Mouse (Mus musculus) embryonic fibroblast, embryonic 13.5 days (primary cell): Measurements from ENCODE around the gene Grrp1. TPM values are rescaled to one million over a fixed set of nuclear protein-coding genes. Genes with fewer than 3 reads are reported as not detected.
A peak's percentile ranks its signal among the peaks of the same experiment; 100 is the strongest.

ENCODE experiments used
- H3K27ac ChIP-seq: 2 replicates; pipeline ENCODE4 v1.5.1; 2012; ENCODE audit warnings: low read length, control low read depth, inconsistent platforms; ENCODE audit not compliant: insufficient read depth
- H3K4me1 ChIP-seq: 2 replicates; pipeline ENCODE4 v1.6.1; 2011; ENCODE audit warnings: low read length; ENCODE audit not compliant: control insufficient read depth, insufficient read depth
- H3K4me3 ChIP-seq: 2 replicates; pipeline ENCODE4 v1.5.1; 2011; ENCODE audit warnings: mild to moderate bottlenecking, control low read depth, low read length; ENCODE audit not compliant: insufficient read depth
- CTCF ChIP-seq: IDR thresholded peaks from 2 replicates; pipeline ENCODE4 v1.5.1; 2011; ENCODE audit warnings: mild to moderate bottlenecking, control low read depth, low read length, moderate library complexity, borderline replicate concordance; ENCODE audit not compliant: insufficient read depth
- POLR2A ChIP-seq: IDR thresholded peaks from 2 replicates; pipeline ENCODE4 v1.6.1; 2011; ENCODE audit warnings: low read depth, mild to moderate bottlenecking, control low read depth, low read length, moderate library complexity
- polyA plus RNA-seq: library from polyadenylated mRNA; stranded (reverse); fragments of >200 nt; gene quantifications from 2 replicates; pipeline ENCODE4 v1.2.4, GENCODE M21; 2011; ENCODE audit warnings: low read depth; ENCODE audit not compliant: missing spikeins, insufficient read length

Gene Grrp1
- polyA plus RNA-seq, 1 experiment = not detected

DNA sequence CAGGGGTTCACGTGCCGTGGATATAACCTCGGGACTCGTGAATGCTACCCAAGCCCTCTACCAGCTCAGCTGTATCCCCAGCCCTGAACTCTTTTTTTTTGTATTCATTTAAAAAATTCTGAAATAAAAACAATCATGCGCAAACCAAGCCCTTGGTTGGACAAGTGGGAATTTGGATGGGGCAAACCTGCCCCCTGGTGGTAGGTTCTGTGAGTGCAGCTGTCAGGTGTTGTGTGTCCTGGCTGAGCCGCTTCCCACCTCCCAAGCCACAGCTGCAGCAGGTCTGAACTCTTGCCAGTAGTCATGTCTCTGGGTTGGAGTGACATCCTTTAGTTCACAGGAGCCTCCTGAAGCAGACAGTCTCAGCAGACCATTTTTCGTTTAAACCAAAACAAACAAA lies 38.2 kb upstream of the Grrp1 start:
- peak; percentile 79; the same call in 1 of the 2 replicates for TF ChIP-seq CTCF
- TF ChIP-seq POLR2A = no peak
- H3K4me1 ChIP-seq = peaks cover 2% of the 10 kb centered on the region; the same call in 1 of the 2 replicates
- no peak overlapping the region for H3K4me3 ChIP-seq
- no peak overlapping the region for H3K27ac ChIP-seq

DNA sequence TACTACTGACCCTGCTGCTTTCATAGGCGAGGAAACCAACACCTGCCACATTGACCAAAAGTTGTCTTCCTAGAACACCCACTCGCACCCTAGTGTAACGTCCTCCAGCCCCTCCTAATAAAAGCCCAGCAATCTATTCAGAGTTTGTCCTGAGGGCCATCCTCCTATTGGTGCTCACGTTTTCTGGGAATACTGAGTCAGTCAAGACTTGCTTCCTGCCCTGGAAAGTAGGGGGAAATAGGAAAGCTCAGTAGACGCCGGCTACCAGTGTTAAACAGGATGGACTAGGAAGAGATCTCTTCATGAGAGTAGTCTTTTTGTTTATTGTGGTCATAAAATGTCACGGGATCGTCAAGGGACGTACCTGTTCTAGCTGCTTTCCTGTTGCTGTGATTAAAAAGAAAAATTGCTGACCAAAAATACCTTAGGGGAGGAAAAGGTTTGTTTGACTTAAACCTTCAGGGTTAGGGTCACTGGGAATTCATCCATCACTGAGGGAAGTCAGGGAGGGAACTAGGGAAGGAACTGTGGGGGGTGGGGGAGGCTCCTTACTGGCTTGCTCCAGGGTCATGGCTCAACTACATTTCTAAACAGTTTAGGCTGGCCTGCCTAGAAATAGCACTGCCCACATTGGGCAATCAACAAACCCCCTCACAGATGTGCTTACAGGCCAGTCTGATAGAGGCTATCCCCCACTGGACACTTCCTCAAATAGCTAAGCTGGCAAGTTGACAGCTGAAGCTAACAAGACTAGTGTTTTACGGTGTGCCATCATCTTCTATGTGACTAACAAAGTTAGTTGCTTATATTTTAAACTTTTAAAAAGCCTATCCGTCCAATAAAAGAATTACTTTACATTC lies 34.7 kb upstream of the Grrp1 start:
- no peak for TF ChIP-seq CTCF
- peak; percentile 24; the same call in 1 of the 2 replicates for TF ChIP-seq POLR2A
- Histone ChIP-seq H3K27ac (no peak overlapping the region), H3K4me1 (peaks cover 2% of the 10 kb centered on the region; the same call in 1 of the 2 replicates), H3K4me3 (peak overlapping the region; percentile 60)

DNA sequence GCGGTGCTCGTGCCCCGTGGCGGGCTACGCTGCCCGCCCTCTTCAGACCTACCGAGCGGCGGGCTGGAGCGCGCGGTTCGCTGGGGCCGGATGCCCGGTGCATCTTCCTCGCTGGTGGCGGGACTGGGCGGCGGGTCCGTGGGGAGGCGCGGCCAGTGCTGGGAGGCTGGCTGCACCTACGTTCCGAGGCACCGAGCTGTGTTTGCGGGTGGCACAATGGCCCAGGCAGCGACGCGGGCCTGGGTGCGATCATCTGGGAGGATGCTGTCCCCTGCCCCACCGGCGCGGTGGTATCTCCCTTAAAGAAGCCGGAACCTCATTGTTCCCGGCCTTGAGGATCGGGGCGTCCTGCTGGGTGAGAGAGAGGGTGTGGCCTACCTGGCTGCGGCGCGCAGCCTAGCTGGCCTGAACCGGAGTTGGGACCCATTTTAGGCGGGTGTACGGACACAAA lies 33.7 kb upstream of the Grrp1 start, which contains the start of gene Pdik1l:
Pdik1l (minus strand) TSS at position 321 of the 451 bp plus-strand sequence.
- H3K4me1 ChIP-seq = peaks cover 2% of the 10 kb centered on the region; the same call in 1 of the 2 replicates
- peak within 1 kb of the TSS; percentile 64 for H3K27ac ChIP-seq
- H3K4me3 ChIP-seq = peak within 1 kb of the TSS; percentile 79
- TF ChIP-seq CTCF (no peak), POLR2A (peak; percentile 60)

DNA sequence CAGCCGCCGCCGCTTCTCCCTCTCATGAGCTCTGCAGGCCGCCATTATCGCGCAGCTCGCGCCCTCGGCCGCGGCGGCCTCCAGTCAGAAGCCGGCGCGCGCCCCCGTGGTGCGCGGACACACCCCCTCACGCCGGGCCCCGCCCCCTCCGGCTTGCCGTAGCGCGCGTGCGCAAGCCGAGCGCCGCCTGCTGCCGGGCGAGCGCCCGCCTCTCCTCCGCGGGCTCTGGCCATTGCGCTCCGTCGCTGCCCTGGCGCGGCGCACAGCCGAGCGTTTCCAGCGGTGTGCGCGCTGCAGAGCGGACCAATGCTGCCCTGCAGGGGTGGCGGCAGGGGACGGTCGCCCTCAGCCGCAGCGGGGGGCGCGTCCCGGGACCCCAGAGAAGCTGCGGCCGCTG lies 33.3 kb upstream of the Grrp1 start:
- Histone ChIP-seq H3K4me1 (peaks cover 2% of the 10 kb centered on the region; the same call in 1 of the 2 replicates), H3K27ac (peak overlapping the region; percentile 64), H3K4me3 (peak overlapping the region; percentile 79)
- TF ChIP-seq CTCF (no peak), POLR2A (peak; percentile 83)

DNA sequence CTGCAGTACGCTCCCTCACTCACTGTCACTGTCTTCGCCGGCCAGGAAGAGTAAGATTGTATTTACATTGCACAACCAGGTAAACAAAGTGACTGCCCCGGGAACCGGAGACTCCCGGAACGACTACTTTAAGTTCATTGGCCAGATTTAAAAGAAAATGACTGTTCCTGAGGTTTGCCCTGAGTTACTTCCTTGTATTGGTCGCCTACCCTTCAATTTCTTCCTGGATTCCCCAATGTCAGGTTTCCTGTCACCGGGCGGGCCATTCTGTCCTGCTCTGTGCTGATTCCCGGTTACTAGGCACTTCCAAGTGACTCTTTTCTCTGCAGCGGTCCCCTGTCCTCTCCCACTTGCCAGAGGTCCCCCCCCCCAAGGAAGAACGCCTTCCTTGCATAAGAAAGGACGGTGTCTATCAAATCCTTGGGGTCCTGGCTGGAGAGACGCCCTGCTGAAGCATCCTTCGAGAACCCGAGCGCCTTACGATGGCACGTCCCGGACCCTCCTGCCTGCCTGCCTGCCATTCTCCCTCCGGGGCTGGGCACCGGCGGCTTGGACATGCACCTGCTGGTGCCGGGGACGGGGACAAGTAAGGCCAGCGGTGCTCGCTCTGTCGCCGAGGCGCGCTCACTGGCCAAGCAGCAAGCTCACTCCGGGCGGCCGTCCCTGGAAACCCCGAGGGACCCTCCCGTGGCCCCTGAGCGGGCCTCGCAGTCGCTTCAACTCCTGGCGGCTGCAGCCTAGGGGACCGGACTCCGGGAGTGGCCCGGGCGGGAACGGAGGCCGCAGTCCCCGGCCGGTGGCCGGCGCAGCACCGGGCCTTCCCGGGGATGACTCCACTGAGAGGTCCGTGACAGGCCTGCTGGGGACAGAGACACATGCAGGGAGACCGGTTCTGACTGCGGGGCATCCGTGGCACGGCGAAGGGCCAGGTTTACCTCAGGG lies 32.6 kb upstream of the Grrp1 start:
- TF ChIP-seq POLR2A = 0 out of 2 replicates have a peak, but pooled peaks have one; percentile 9
- no peak for TF ChIP-seq CTCF
- Histone ChIP-seq H3K27ac (no peak overlapping the region), H3K4me3 (peak overlapping the region; percentile 79), H3K4me1 (peaks cover 2% of the 10 kb centered on the region; the same call in 1 of the 2 replicates)

DNA sequence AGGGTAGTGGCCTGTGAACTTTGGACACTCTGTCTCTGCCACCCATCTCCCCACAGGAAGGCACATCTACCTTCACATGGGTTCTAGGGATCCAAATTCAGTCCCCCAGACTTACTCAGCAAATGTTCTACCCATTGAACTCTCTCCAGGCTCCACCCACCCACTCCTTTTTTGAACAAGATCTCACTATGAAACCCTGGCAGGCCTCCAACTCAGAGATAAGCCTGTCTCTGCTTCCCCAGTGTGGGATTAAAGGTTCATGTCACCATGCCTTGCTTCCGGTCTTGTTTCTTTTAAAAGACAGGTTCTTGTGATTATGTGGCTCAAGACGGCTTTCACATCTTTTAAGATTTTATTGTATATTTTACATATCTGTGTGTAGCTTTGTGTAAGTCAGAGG lies 31.0 kb upstream of the Grrp1 start:
- H3K4me1 ChIP-seq = peaks cover 2% of the 10 kb centered on the region; the same call in 1 of the 2 replicates
- TF ChIP-seq CTCF = no peak
- TF ChIP-seq POLR2A = no peak
- H3K4me3 ChIP-seq = no peak overlapping the region
- no peak overlapping the region for H3K27ac ChIP-seq

DNA sequence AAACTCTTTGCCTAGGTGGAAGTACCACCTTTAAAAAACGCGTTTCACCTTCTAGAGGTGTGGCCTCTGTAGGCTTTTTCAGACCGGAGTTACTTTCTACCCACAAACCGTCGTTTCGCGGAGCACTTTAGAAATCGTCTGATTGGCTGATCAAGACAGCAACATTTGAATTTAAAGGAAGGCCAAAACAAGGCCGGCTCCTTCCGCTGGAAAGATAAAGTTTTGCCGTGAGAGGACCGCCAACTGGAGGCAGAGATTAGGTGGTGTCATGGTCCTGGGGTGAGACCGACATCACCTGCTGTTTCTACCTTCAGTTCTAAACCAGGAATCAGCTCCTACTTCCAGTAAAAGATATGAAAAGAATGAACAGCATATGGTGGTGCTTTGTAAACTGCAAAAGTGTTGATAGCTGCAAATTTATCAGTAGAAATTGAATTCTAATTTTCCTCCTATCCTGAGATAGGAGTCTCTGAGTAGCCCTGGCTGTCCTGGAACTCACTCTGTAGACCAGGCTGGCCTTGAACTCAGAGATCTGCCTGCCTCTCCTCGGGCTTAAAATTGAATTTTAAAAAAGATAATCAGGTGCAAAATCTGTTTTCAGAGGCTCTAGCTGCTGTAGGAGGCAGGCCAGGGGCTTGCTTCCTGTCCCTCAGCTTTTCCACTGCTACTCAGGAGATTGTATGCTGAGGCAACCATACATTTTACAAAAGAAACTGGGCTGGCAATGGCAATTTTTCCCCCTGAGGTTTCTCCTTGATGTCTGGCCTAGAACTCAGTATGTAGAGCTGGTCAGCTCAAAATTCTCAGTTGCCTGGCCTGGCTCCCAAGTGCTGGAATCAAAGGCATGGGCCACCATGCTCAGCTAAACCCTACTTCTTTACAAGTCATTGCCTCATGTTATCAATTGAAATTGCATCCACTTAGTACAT lies 19.8 kb upstream of the Grrp1 start:
- no peak overlapping the region for H3K4me3 ChIP-seq
- no peak for TF ChIP-seq POLR2A
- no peak for TF ChIP-seq CTCF
- no peaks in the 10 kb centered on the region for H3K4me1 ChIP-seq
- H3K27ac ChIP-seq = no peak overlapping the region

DNA sequence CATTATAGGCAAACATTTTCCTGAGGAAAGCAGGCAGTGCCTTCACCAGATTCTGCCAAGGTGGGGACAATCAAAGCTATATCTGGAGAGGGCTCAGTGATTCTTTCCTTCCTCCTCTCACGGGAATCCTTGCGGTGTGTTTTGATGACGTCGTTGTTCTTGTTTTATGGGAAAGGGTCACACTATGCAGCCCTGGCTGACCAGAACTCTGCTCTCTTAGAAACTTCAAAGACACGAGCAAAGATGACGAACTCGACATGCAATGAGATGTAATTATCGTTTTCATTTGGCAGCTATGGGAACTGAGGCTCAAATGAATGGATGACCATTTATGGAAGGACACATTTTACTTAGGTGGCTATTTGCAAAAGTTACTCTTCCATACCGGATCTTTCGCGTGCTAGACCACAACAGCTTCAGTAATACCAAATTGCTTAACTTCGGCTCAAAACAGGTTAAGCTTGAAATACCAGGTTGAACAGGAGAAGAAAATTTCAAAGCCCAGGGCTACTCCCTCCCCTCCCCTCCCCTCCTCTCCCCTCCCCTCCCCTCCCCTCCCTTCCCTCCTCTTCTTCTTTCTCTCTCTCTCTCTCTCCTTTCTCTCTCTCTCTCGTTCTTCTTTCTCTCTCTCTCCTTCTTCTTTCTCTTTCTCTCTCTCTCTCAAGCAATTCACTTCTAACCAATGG lies 19.0 kb upstream of the Grrp1 start:
- H3K4me3 ChIP-seq = no peak overlapping the region
- no peak overlapping the region for H3K27ac ChIP-seq
- H3K4me1 ChIP-seq = no peaks in the 10 kb centered on the region
- TF ChIP-seq CTCF (no peak), POLR2A (no peak)
